Mouse (Mus musculus) embryonic facial prominence, embryonic 11.5 days (tissue): ENCODE results near the gene Cdc42ep1. TPM values are rescaled to one million over a fixed set of nuclear protein-coding genes. Genes with fewer than 3 reads are reported as not detected.

Experiments
- ATAC-seq: fragments of 200-750 bp; cut with Nextera tagmentation; replicated peaks from 2 replicates; pipeline ENCODE4 v1.8.0; 2017; ENCODE audit warnings: low read depth; ENCODE audit not compliant: insufficient number of reproducible peaks, low FRiP score, low TSS enrichment
- DNase-seq: peaks from one replicate; pipeline ENCODE4 v3.0.0-alpha.2; 2015; ENCODE audit warnings: low spot score
- H3K27ac ChIP-seq: fragments of 300-500 bp; sonication (generic); replicated peaks from 2 replicates; pipeline ENCODE4 v1.5.1; 2014; ENCODE audit warnings: mild to moderate bottlenecking, low read depth, low read length, control low read depth
- H3K27me3 ChIP-seq: fragments of 300-500 bp; sonication (generic); 2 replicates; pipeline ENCODE4 v1.6.1; 2014; ENCODE audit warnings: mild to moderate bottlenecking, low read length, moderate library complexity, mixed read lengths; ENCODE audit not compliant: control insufficient read depth, insufficient read depth
- H3K36me3 ChIP-seq: fragments of 300-500 bp; sonication (generic); replicated peaks from 2 replicates; pipeline ENCODE4 v1.6.1; 2014; ENCODE audit warnings: low read depth, mild to moderate bottlenecking, low read length, moderate library complexity, mixed read lengths; ENCODE audit not compliant: control insufficient read depth, insufficient read depth
- H3K4me1 ChIP-seq: fragments of 300-500 bp; sonication (generic); 2 replicates; pipeline ENCODE4 v1.6.1; 2014; ENCODE audit warnings: low read length, mixed read lengths; ENCODE audit not compliant: control insufficient read depth, insufficient read depth
- H3K4me2 ChIP-seq: fragments of 300-500 bp; sonication (generic); 2 replicates; pipeline ENCODE4 v1.6.1; 2014; ENCODE audit warnings: low read depth, mild to moderate bottlenecking, control low read depth, low read length, moderate library complexity
- H3K4me3 ChIP-seq: fragments of 300-500 bp; sonication (generic); 2 replicates; pipeline ENCODE4 v1.5.1; 2014; ENCODE audit warnings: low read depth, low read length, control low read depth
- H3K9ac ChIP-seq: fragments of 300-500 bp; sonication (generic); replicated peaks from 2 replicates; pipeline ENCODE4 v1.6.1; 2014; ENCODE audit warnings: mild to moderate bottlenecking, control low read depth, low read length
- H3K9me3 ChIP-seq: fragments of 300-500 bp; sonication (generic); replicated peaks from 2 replicates; pipeline ENCODE4 v1.6.1; 2016; ENCODE audit warnings: mild to moderate bottlenecking, low read length, inconsistent platforms, mixed read lengths; ENCODE audit not compliant: control insufficient read depth
- WGBS: fragments of 180-500 bp; shearing (Covaris S2); extraction: QIAGEN DNeasy Blood & Tissue Kit; methylation state at CpG from one replicate; pipeline ENCODE4 v1.1.7; 2014; 5-methylcytosine and 5-hydroxymethylcytosine counted together
- polyA plus RNA-seq: library from polyadenylated mRNA; unstranded; fragments of >200 nt; fragmentation: Nextera tagmentation; extraction: Ambion mirVana; gene quantifications from 2 replicates; pipeline ENCODE4 v1.2.1, GENCODE M21; 2014

The Cdc42ep1 gene
- polyA plus RNA-seq, 1 experiment from 2014 or later, result 11.3 TPM

DNA sequence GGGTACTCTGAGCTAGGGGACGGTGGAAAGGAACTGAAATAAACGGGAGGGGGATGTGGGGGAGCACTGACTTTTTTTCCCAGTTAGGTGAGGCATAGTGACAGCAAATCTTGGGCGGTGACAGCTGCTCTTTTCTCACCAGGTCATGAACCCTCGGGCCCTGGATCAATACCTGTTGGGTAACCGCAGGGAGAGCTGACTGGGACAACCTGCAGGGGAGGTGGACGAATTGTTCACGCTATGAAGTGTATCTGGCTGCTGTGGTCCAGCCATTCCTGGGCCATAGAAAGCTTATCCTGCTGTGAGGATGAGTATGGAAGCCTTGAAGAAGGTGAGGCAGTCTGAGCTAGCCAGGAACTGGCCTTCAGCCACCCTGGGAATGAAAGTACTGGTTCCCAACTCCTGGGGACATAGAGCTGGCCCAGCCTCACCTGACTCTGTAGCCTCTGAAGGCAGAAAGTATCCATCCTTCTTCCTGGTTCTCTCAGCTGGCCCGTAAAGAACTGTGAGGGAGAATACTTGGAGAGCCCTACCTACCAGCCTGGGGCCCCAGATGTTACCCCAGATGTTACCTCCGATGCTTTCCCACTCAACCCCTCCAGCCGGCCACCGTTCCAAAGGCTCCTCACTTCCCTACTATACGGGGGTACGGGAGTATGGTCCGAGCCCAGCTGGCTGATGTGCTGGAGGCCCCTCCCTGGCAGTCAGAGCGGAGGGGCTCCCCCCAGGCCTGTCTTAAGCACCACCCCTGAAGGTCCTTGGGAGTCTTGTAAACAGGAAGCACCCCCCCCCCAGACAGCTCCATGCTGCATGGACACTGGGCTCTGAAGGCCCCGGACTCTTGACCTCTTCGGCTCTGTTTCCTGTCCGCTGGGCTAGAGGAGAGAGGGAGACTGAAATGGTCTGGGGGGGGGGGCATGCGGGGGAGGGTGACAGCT lies 10.4 kb upstream of the Cdc42ep1 start:
- Histone ChIP-seq H3K4me1 (peaks cover 10% of the 10 kb centered on the region), H3K4me2 (no peak overlapping the region)

DNA sequence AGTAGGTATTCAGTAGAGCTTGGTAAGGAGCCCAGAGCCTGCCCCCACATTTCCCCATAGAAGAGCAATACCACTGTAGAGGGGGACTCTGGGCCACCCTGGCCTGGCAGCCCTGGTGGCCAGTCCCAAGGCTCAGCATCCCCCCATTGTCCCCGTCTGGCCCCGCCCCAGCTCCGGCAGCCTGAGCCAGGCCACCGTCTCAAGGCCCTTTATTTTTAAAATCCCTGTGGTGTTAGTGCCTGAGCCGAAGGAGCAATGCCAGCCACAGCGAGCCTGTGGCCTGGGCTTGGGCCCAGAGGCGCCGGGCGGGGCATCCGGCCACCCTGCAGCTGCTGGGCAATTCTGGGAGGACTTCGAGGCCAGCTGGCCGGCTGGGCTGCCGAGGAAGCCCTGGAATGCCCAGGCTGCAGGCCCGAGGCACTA lies 9.7 kb upstream of the Cdc42ep1 start:
- H3K4me2 ChIP-seq, result 0 out of 2 replicates have a peak overlapping the region, but pooled peaks have one; percentile 16
- H3K9me3 ChIP-seq, result no peaks in the 10 kb centered on the region
- no peak overlapping the region for H3K4me3 ChIP-seq
- no peaks in the 10 kb centered on the region for H3K27me3 ChIP-seq
- peaks cover 10% of the 10 kb centered on the region for H3K4me1 ChIP-seq
- peak overlapping the region; percentile 43 for H3K9ac ChIP-seq
- peak; percentile 59 for DNase-seq
- 6% methylated on average over 14 of the region's 14 CpGs for WGBS
- H3K27ac ChIP-seq, result peak overlapping the region; percentile 31
- ATAC-seq, result no peak; the same call in 1 of the 2 replicates
- H3K36me3 ChIP-seq, result no peaks in the 10 kb centered on the region

More for the DNA sequence above, 10.4 kb upstream of the Cdc42ep1 start:
- H3K27me3 ChIP-seq, result no peaks in the 10 kb centered on the region
- 35% methylated on average over 18 of the region's 19 CpGs for WGBS
- no peak for DNase-seq
- H3K4me3 ChIP-seq, result no peak overlapping the region
- H3K27ac ChIP-seq, result peak overlapping the region; percentile 31; the same call in 1 of the 2 replicates
- ATAC-seq, result no peak
- H3K9ac ChIP-seq, result peak overlapping the region; percentile 43
- H3K9me3 ChIP-seq, result no peaks in the 10 kb centered on the region
- H3K36me3 ChIP-seq, result no peaks in the 10 kb centered on the region

DNA sequence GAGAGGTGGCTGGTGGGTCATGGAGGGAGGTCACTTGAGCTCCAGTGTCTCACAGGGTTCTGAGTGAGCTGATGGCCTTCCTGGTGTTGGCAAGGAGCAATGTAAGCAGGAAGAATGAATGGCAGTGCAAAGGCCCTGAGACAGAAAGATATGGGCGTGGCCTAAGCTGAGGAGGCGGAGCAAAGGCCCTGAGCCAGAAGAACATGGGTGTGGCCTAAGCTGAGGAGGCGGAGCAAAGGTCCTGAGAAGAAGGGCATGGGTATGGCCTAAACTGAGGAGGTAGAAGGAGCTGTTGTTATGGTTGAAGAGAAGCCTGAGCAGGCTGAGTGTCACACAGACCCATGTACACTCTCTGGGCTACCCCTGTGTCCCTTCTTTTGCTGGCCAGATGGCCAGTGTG lies 8.8 kb upstream of the Cdc42ep1 start:
- ATAC-seq (no peak), DNase-seq (no peak)
- H3K4me2 ChIP-seq, result no peak overlapping the region
- WGBS, result 85% methylated on average over 3 of the region's 3 CpGs
- H3K9me3 ChIP-seq, result no peaks in the 10 kb centered on the region
- no peaks in the 10 kb centered on the region for H3K36me3 ChIP-seq
- no peak overlapping the region for H3K4me3 ChIP-seq
- no peak overlapping the region for H3K9ac ChIP-seq
- peaks cover 10% of the 10 kb centered on the region for H3K4me1 ChIP-seq
- no peaks in the 10 kb centered on the region for H3K27me3 ChIP-seq
- H3K27ac ChIP-seq, result no peak overlapping the region

DNA sequence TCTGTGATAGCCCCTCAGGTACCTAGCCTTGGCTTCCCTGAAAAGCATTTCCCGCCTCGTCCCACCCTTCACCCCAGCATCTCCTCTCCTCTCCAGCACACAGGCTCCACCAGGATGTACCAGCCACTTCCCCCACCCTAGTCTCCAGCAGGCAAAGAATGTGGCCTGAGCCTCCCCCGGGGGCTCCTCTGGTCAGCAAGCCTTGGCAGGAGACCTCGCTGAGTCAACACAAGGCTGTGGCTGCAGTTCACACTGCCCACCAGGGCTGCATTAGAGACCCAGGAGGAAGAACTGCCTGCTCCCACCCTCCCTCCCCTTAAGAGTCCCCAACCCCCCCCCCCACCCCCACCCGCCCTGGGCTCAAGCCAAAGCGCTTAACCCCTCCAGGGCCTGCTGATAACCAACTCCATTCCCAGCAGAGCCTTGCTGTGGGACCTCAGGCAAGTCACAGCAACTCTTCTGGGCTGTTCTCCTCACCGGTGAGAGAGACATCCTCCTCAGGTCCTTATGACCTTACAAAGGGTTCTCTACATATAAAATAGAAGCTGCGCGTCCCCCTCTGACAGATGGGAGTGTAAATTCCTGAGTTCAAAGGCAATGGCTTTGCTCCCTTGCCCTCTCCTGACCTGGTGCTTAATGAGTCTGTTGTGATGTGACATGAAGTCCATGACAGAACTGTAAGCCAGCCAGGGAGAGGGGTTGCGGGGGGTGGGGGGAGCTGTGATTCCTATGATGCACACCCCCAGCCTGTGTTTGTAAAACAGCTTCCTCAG lies 8.0 kb upstream of the Cdc42ep1 start:
- Histone ChIP-seq H3K9ac (no peak overlapping the region), H3K4me2 (no peak overlapping the region), H3K4me1 (peaks cover 10% of the 10 kb centered on the region), H3K36me3 (no peaks in the 10 kb centered on the region), H3K9me3 (no peaks in the 10 kb centered on the region), H3K27me3 (no peaks in the 10 kb centered on the region), H3K27ac (peak overlapping the region; percentile 74; the same call in 1 of the 2 replicates), H3K4me3 (no peak overlapping the region)
- DNase-seq (no peak), ATAC-seq (no peak)
- WGBS, result 33% methylated on average over 10 of the region's 10 CpGs

DNA sequence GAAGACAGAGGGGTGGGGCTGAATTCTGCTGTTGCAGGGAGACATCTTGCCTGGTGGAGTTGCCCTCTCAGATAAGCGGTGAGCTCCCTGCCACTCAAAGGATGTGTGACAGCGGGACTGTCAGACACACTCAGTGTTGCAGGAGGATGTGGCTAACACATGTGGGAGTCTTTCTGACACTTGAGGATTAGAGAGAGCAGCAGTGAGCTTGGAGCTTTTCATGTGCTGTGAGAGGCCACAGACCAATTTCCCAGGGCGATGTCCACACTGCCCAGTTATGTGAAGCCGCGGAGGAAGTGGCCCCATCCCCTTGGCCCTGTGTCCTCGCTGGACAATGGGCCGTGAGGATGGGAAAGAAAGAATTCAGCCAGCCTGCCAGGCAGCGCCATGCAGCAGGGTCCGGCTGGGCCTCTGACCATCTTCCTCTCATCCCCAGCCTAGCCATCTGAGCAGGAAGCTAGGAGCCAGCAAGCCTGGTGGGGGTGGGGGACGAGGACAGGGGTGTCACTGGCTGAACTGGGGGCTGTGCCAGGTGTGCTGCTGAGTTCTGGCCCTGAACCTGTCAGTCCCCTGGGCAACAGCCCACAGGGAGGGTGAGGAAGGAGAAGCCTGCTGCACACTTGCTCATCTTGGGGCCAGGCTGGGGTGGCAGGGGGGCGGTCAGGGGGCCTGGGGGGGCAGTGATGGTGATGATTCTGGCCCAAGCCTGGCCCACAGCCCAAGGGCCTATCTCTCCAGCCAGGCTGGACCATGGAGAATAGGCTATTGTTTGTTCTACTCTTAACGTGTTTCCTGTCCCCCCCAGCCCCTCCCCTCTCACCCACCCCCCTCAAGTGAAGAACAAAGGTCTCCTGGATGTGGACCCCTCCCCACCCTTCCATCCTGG lies 7.0 kb upstream of the Cdc42ep1 start:
- 6% methylated on average over 11 of the region's 12 CpGs for WGBS
- H3K4me3 ChIP-seq, result no peak overlapping the region

DNA sequence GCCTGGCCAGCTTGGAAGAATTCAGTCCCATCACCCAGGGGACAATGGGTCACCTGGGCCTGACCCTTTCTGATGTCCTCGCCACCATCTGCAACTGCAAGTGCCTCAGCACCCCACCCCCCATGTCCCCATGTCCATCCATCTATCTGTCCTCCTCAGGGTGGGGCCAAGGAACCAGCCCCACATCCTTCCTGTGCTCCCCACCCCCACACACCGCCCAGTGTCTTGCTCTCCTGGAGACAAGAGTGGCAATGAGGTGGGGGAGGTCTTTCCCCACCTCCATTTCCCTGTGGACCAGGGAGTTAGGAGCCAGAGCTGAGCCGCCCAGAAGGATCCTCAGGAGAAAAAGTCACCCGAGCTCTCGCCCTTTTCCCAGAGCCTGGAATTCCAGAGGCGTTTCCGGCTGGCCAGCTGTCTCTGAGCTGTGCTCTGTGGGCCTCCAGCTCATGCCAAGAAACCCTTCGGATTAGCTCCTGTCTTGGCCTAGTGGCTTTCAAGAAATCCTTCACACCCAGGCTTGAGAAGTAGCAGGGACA lies 6.3 kb upstream of the Cdc42ep1 start:
- Histone ChIP-seq H3K4me2 (no peak overlapping the region), H3K36me3 (no peaks in the 10 kb centered on the region), H3K4me3 (no peak overlapping the region), H3K27ac (peak overlapping the region; percentile 74), H3K27me3 (no peaks in the 10 kb centered on the region), H3K9me3 (no peaks in the 10 kb centered on the region), H3K9ac (peak overlapping the region; percentile 18; the same call in 1 of the 2 replicates), H3K4me1 (peaks cover 13% of the 10 kb centered on the region)
- no peak for DNase-seq
- no peak for ATAC-seq
- 27% methylated on average over 8 of the region's 8 CpGs for WGBS

More for the DNA sequence above, 7.0 kb upstream of the Cdc42ep1 start:
- H3K9me3 ChIP-seq, result no peaks in the 10 kb centered on the region
- H3K36me3 ChIP-seq, result no peaks in the 10 kb centered on the region
- H3K4me2 ChIP-seq, result no peak overlapping the region
- peaks cover 10% of the 10 kb centered on the region for H3K4me1 ChIP-seq
- ATAC-seq (peak; percentile 15; the same call in 1 of the 2 replicates), DNase-seq (no peak)
- H3K9ac ChIP-seq, result no peak overlapping the region; the same call in 1 of the 2 replicates
- no peaks in the 10 kb centered on the region for H3K27me3 ChIP-seq
- peak overlapping the region; percentile 74 for H3K27ac ChIP-seq

DNA sequence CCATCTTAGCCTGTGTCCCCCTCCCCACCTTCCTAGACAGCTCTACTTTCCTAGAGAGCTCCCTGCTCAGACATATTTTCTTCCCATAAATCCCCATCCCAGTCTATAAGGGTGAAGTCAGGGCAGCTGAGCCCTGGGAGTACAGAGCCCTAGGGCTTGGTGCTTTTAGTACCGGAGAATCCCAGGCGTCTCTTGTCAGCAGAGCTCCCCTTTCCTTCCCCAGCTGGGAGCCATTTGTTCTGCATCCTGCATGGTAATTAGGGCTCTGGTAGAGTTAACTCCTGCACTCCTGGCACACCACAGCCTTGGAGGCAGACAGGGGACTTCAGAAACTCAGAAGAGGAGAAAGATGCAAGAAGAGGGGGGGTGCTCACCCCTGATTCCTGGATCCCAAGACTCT lies 2.7 kb upstream of the Cdc42ep1 start:
- peak; percentile 94 for DNase-seq
- 0 out of 2 replicates have a peak, but pooled peaks have one; percentile 16 for ATAC-seq
- Histone ChIP-seq H3K27ac (peak overlapping the region; percentile 68), H3K9ac (peak overlapping the region; percentile 1; the same call in 1 of the 2 replicates), H3K36me3 (no peaks in the 10 kb centered on the region), H3K27me3 (no peaks in the 10 kb centered on the region), H3K9me3 (no peaks in the 10 kb centered on the region), H3K4me2 (no peak overlapping the region), H3K4me1 (peaks cover 11% of the 10 kb centered on the region), H3K4me3 (no peak overlapping the region)
- WGBS, result 0% methylated on average over 2 of the region's 2 CpGs
